Mouse (Mus musculus) thymus, adult 2 months (tissue): ENCODE measurements at regions not wholly inside any gene's neighbourhood (a gene's known extent, or its start where the extent isn't known, plus 50 kb on each side); places are given as distances from the start of the nearest gene placed in this dataset.

Experiments used
- CTCF ChIP-seq: fragments of 200-500 bp; IDR thresholded peaks from 2 replicates; pipeline ENCODE4 v1.5.1; 2012; ENCODE audit warnings: mild to moderate bottlenecking, control low read depth, low read length, moderate library complexity, borderline replicate concordance; ENCODE audit not compliant: control insufficient read depth, poor library complexity, insufficient read depth; ENCODE audit errors: extremely low read depth
- POLR2A ChIP-seq: fragments of 200-500 bp; IDR thresholded peaks from 2 replicates; pipeline ENCODE4 v1.6.1; 2012; ENCODE audit warnings: mild to moderate bottlenecking, low read length, control low read depth, moderate library complexity; ENCODE audit not compliant: control insufficient read depth, poor library complexity, insufficient read depth; ENCODE audit errors: extremely low read depth

DNA sequence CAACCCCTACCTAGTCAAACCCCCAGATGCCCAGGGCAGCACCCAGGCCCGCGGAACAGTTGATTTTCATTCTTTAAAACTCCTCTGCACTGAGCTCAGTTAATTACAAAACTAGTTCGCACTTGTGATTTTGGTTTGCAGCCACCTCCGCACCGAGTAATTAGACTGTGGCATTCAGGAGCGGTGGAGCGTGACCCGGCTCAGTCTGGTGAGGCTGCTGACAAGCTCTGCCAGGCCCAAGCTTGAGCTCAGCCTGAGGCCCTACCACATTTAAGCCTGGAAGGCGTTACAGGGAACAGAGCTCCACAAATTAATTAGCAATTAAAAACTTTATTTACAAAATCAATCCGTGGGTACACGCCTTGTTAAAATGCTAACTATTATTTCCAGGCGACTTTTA lies 132.0 kb upstream of the Zdhhc25 start:
- TF ChIP-seq CTCF (no peak), POLR2A (no peak)
